Mouse (Mus musculus): Measurements from ENCODE around the gene Arhgap15.

DNA sequence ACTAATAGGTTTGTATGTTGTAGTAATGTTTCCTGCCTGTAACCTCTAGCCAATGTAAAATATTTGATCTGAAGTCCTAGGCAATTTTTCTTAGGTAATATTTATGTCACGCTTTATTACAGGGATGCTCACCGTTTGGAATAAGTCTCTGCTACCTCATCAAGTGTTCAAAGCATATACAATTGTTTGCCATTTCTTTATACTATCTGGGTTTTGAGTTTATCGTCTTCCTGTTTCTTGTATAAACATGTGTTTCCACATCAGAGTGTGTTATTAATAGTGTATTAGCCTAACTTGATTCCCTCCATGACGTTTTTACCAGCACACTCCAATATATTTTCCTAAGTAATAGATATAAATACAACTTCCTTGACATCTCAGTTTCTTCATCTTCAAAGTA is 391.8 kb downstream of the Arhgap15 start:
- TF ChIP-seq POLR2A (IDR thresholded peaks at IDR 0.05; ENCODE audit: control insufficient read depth in 1 of 2, insufficient read depth in 1 of 2, low read depth in 1 of 2, low read length in 2 of 2, poor library complexity in 1 of 2) (no peak), CHD2 (IDR thresholded peaks at IDR 0.05; ENCODE audit: low read length) (no peak)
